Mouse (Mus musculus): ENCODE data around the gene Tmem178. TPM values are rescaled to one million over a fixed set of nuclear protein-coding genes. Genes with fewer than 3 reads are reported as not detected.

The Tmem178 gene
- polyA plus RNA-seq, 1 experiment = 128 TPM

- no peak for DNase-seq
- Histone ChIP-seq H3K4me3 (replicated peaks; ENCODE audit: insufficient read depth, low read depth, low read length) (no peak overlapping the region), H3K27ac (ENCODE audit: insufficient read depth, low read length) (no peak overlapping the region), H3K27me3 (ENCODE audit: control insufficient read depth, insufficient read depth, low read length) (no peaks in the 10 kb centered on the region), H3K4me1 (ENCODE audit: control insufficient read depth, insufficient read depth, low read length) (peaks cover 13% of the 10 kb centered on the region; the same call in 1 of the 2 replicates)
- TF ChIP-seq POLR2A (IDR thresholded peaks at IDR 0.05; ENCODE audit: borderline replicate concordance, insufficient read depth, low read length) = no peak
- WGBS = 81% methylated on average over 5 of the region's 5 CpGs
Observed at GRCm38 (mm10) chr17:81002130-81002529, 57.7 kb downstream of the Tmem178 start.

GRCm38 (mm10) chr17:81004454-81004853 lies 60.0 kb downstream of the Tmem178 start:
- Histone ChIP-seq H3K4me3 (replicated peaks; ENCODE audit: insufficient read depth, low read depth, low read length) (no peak overlapping the region), H3K27ac (ENCODE audit: insufficient read depth, low read length) (no peak overlapping the region), H3K27me3 (ENCODE audit: control insufficient read depth, insufficient read depth, low read length) (no peaks in the 10 kb centered on the region), H3K4me1 (ENCODE audit: control insufficient read depth, insufficient read depth, low read length) (peaks cover 5% of the 10 kb centered on the region; the same call in 1 of the 2 replicates)
- 82% methylated on average over 11 of the region's 11 CpGs for WGBS
- TF ChIP-seq POLR2A (IDR thresholded peaks at IDR 0.05; ENCODE audit: borderline replicate concordance, insufficient read depth, low read length) (no peak), CTCF (IDR thresholded peaks at IDR 0.05; ENCODE audit: borderline replicate concordance, insufficient read depth, low read depth, low read length) (no peak)
- no peak for DNase-seq

GRCm38 (mm10) chr17:81005292-81005691 lies 60.9 kb downstream of the Tmem178 start:
- Histone ChIP-seq H3K27ac (ENCODE audit: insufficient read depth, low read length) (no peak overlapping the region), H3K4me1 (ENCODE audit: control insufficient read depth, insufficient read depth, low read length) (peaks cover 5% of the 10 kb centered on the region; the same call in 1 of the 2 replicates), H3K27me3 (ENCODE audit: control insufficient read depth, insufficient read depth, low read length) (no peaks in the 10 kb centered on the region), H3K4me3 (replicated peaks; ENCODE audit: insufficient read depth, low read depth, low read length) (no peak overlapping the region)
- WGBS = 35% methylated on average over 8 of the region's 8 CpGs
- no peak for DNase-seq
- TF ChIP-seq POLR2A (IDR thresholded peaks at IDR 0.05; ENCODE audit: borderline replicate concordance, insufficient read depth, low read length) = no peak
- no peak for TF ChIP-seq CTCF (IDR thresholded peaks at IDR 0.05; ENCODE audit: borderline replicate concordance, insufficient read depth, low read depth, low read length)

- no peak overlapping the region for H3K27ac ChIP-seq (ENCODE audit: insufficient read depth, low read length)
- no peaks in the 10 kb centered on the region for H3K27me3 ChIP-seq (ENCODE audit: control insufficient read depth, insufficient read depth, low read length)
- 89% methylated on average over 10 of the region's 10 CpGs for WGBS
- no peak for TF ChIP-seq POLR2A (IDR thresholded peaks at IDR 0.05; ENCODE audit: borderline replicate concordance, insufficient read depth, low read length)
- TF ChIP-seq CTCF (IDR thresholded peaks at IDR 0.05; ENCODE audit: borderline replicate concordance, insufficient read depth, low read depth, low read length) = no peak
- H3K4me3 ChIP-seq (replicated peaks; ENCODE audit: insufficient read depth, low read depth, low read length) = no peak overlapping the region
- H3K4me1 ChIP-seq (ENCODE audit: control insufficient read depth, insufficient read depth, low read length) = peaks cover 15% of the 10 kb centered on the region
- no peak for DNase-seq
Observed at GRCm38 (mm10) chr17:81009112-81009511, 64.7 kb downstream of the Tmem178 start.

GRCm38 (mm10) chr17:81010199-81010598 lies 65.8 kb downstream of the Tmem178 start:
- Histone ChIP-seq H3K4me3 (replicated peaks; ENCODE audit: insufficient read depth, low read depth, low read length) (no peak overlapping the region), H3K27me3 (ENCODE audit: control insufficient read depth, insufficient read depth, low read length) (no peaks in the 10 kb centered on the region), H3K4me1 (ENCODE audit: control insufficient read depth, insufficient read depth, low read length) (peaks cover 10% of the 10 kb centered on the region), H3K27ac (ENCODE audit: insufficient read depth, low read length) (no peak overlapping the region)
- TF ChIP-seq CTCF (IDR thresholded peaks at IDR 0.05; ENCODE audit: borderline replicate concordance, insufficient read depth, low read depth, low read length) (no peak), POLR2A (IDR thresholded peaks at IDR 0.05; ENCODE audit: borderline replicate concordance, insufficient read depth, low read length) (no peak)
- WGBS = 52% methylated on average over 3 of the region's 3 CpGs
- no peak for DNase-seq

- H3K4me3 ChIP-seq (replicated peaks; ENCODE audit: insufficient read depth, low read depth, low read length) = no peak overlapping the region
- DNase-seq = peak in 1 of 2 experiments; percentile 38
Observed at GRCm38 (mm10) chr17:81010844-81011685, 66.6 kb downstream of the Tmem178 start.

GRCm38 (mm10) chr17:81015814-81016447 lies 71.5 kb downstream of the Tmem178 start:
- H3K27me3 ChIP-seq (ENCODE audit: control insufficient read depth, insufficient read depth, low read length) = no peaks in the 10 kb centered on the region
- H3K4me1 ChIP-seq (ENCODE audit: control insufficient read depth, insufficient read depth, low read length) = peaks cover 6% of the 10 kb centered on the region; the same call in 1 of the 2 replicates
- WGBS = 41% methylated on average over 4 of the region's 4 CpGs
- TF ChIP-seq POLR2A (IDR thresholded peaks at IDR 0.05; ENCODE audit: borderline replicate concordance, insufficient read depth, low read length) (no peak), CTCF (IDR thresholded peaks at IDR 0.05; ENCODE audit: borderline replicate concordance, insufficient read depth, low read depth, low read length) (peak; percentile 75)
- H3K27ac ChIP-seq (ENCODE audit: insufficient read depth, low read length) = no peak overlapping the region
- peak; percentile 61 to 66 for DNase-seq
- H3K4me3 ChIP-seq (replicated peaks; ENCODE audit: insufficient read depth, low read depth, low read length) = no peak overlapping the region

More at GRCm38 (mm10) chr17:81010844-81011685, 66.6 kb downstream of the Tmem178 start:
- 0 out of 2 replicates have a peak overlapping the region, but pooled peaks have one; percentile 1 for H3K27ac ChIP-seq (ENCODE audit: insufficient read depth, low read length)
- TF ChIP-seq CTCF (IDR thresholded peaks at IDR 0.05; ENCODE audit: borderline replicate concordance, insufficient read depth, low read depth, low read length) (no peak), POLR2A (IDR thresholded peaks at IDR 0.05; ENCODE audit: borderline replicate concordance, insufficient read depth, low read length) (no peak)
- 45% methylated on average over 18 of the region's 18 CpGs for WGBS
- no peaks in the 10 kb centered on the region for H3K27me3 ChIP-seq (ENCODE audit: control insufficient read depth, insufficient read depth, low read length)
- H3K4me1 ChIP-seq (ENCODE audit: control insufficient read depth, insufficient read depth, low read length) = peaks cover 10% of the 10 kb centered on the region
